In genomic region chr5:37752027-37752967, GRCm38 (mm10) we compare ENCODE assay signal across 9 mouse cellular contexts. TPM values are rescaled to one million over a fixed set of nuclear protein-coding genes. Genes with fewer than 3 reads are reported as not detected.
DNase-seq lines count a peak whose midpoint lies in the region; ATAC-seq lines count a peak whose summit lies in the region.
"Had no signal": no experiment of that assay in that cellular context is flagged by ENCODE, and none has a peak within 500 bp of the region (broad histone marks: within the 10 kb centered on the region; RNA-seq: fewer than 3 reads in every experiment).

No protein-coding gene starts in this region.

- no peaks in the 10 kb centered on the region for H3K9me3 ChIP-seq in limb, embryonic 10.5 days (replicated peaks)
- H3K9me3 ChIP-seq in neural tube, embryonic 12.5 days, result no peaks in the 10 kb centered on the region

- peak; percentile 80 for ATAC-seq in neural tube, embryonic 12.5 days (ENCODE audit: low FRiP score, low read depth)

- no peaks in the 10 kb centered on the region for H3K36me3 ChIP-seq in limb, embryonic 10.5 days
- H3K36me3 ChIP-seq in neural tube, embryonic 12.5 days, result no peaks in the 10 kb centered on the region

- H3K4me1 ChIP-seq in limb, embryonic 10.5 days, result peaks cover 13% of the 10 kb centered on the region; the same call in 1 of the 2 replicates
- H3K4me1 ChIP-seq in neural tube, embryonic 12.5 days, result no peaks in the 10 kb centered on the region

- no peak overlapping the region; the same call in 1 of the 2 replicates for H3K27ac ChIP-seq in limb, embryonic 10.5 days
- no peak overlapping the region for H3K27ac ChIP-seq in neural tube, embryonic 12.5 days

- DNase-seq in urinary bladder, adult 18-20 months (ENCODE audit: low spot score in 2 of 2), result peak; percentile 26 to 28
- no peak for DNase-seq in urinary bladder, adult 2 months (ENCODE audit: low spot score)
- DNase-seq in embryo, embryonic 9.5 days (ENCODE audit: extremely low spot score), result peak; percentile 65
- DNase-seq in heart, adult 18-20 months, result peak; percentile 61 to 78
- peak; percentile 59 to 74 for DNase-seq in kidney, adult 8-10 months
- DNase-seq in limb, embryonic 10.5 days (ENCODE audit: low spot score), result peak; percentile 83
- peak; percentile 47 for DNase-seq in thymus, postnatal 4 days

- H3K4me2 ChIP-seq in neural tube, embryonic 12.5 days (replicated peaks), result no peak overlapping the region

- H3K4me3 ChIP-seq in limb, embryonic 10.5 days, result no peak overlapping the region
- H3K4me3 ChIP-seq in neural tube, embryonic 12.5 days, result no peak overlapping the region

- 67% methylated on average over 8 of the region's 8 CpGs for whole genome bisulfite sequencing in limb, embryonic 10.5 days
- 68% methylated on average over 8 of the region's 8 CpGs for WGBS in neural tube, embryonic 12.5 days

- no peak overlapping the region for H3K9ac ChIP-seq in neural tube, embryonic 12.5 days

- no peaks in the 10 kb centered on the region for H3K27me3 ChIP-seq in limb, embryonic 10.5 days (ENCODE audit: low read depth, poor library complexity, severe bottlenecking)
- H3K27me3 ChIP-seq in neural tube, embryonic 12.5 days (replicated peaks), result 0 out of 2 replicates have a peak, but pooled peaks cover 3% of the 10 kb centered on the region

RNA-seq across cellular contexts. Expression of gene Cytl1, which starts 17.0 kb away (rescaled TPM):
- polyA plus RNA-seq in urinary bladder, adult 2 months (2012; rRNA removed), result 19.0 and 22.1 TPM in 2 replicates
- total RNA-seq in heart, adult 18-20 months (2021), result 10 to 100 TPM; 22.8 to 36.8 TPM
- 0.20 and 0.69 TPM in 2 replicates for polyA plus RNA-seq in limb, embryonic 10.5 days (2016; fragmentation: Nextera tagmentation; extraction: Ambion mirVana)
- 2.2 and 2.9 TPM in 2 replicates for polyA plus RNA-seq in neural tube, embryonic 12.5 days (2016; fragmentation: Nextera tagmentation; extraction: Ambion mirVana)
- total RNA-seq: neutrophil, adult 5-6 weeks had no signal

RNA-seq across cellular contexts. Expression of gene Stk32b, which starts 35.3 kb away (rescaled TPM):
- 0.07 and 0.10 TPM in 2 replicates for polyA plus RNA-seq in urinary bladder, adult 2 months (2012; rRNA removed)
- under 1 TPM; 0.62 to 0.64 TPM for total RNA-seq in heart, adult 18-20 months (2021)
- polyA plus RNA-seq in limb, embryonic 10.5 days (2016; fragmentation: Nextera tagmentation; extraction: Ambion mirVana), result 0.05 and 0.18 TPM in 2 replicates
- polyA plus RNA-seq in neural tube, embryonic 12.5 days (2016; fragmentation: Nextera tagmentation; extraction: Ambion mirVana), result 11.9 and 13.4 TPM in 2 replicates

Comparison
In these comparisons a context has a peak if more than half of its experiments do, and no peak if none do; other contexts are left out.
1. RNA of gene Stk32b, which starts 35.3 kb away (polyA plus RNA-seq): 11.9 to 13.4 TPM in neural tube, embryonic 12.5 days; 0.05 to 0.18 TPM in limb, embryonic 10.5 days and 0.07 to 0.10 TPM in urinary bladder, adult 2 months; every median in the first group is over 10 times any median in the second.